Mouse (Mus musculus) testis, adult 2 months (tissue): ENCODE data around the gene Susd1.

Source experiments
- CTCF ChIP-seq: fragments of 200-500 bp; IDR thresholded peaks from 2 replicates; pipeline ENCODE4 v1.5.1; 2012; ENCODE audit warnings: low read depth, mild to moderate bottlenecking, inconsistent platforms, low read length, moderate library complexity; ENCODE audit not compliant: control insufficient read depth, insufficient read depth, insufficient replicate concordance
- POLR2A ChIP-seq: fragments of 200-500 bp; IDR thresholded peaks from 2 replicates; pipeline ENCODE4 v1.6.1; 2012; ENCODE audit warnings: low read depth, mild to moderate bottlenecking, inconsistent platforms, low read length, moderate library complexity; ENCODE audit not compliant: control insufficient read depth

DNA sequence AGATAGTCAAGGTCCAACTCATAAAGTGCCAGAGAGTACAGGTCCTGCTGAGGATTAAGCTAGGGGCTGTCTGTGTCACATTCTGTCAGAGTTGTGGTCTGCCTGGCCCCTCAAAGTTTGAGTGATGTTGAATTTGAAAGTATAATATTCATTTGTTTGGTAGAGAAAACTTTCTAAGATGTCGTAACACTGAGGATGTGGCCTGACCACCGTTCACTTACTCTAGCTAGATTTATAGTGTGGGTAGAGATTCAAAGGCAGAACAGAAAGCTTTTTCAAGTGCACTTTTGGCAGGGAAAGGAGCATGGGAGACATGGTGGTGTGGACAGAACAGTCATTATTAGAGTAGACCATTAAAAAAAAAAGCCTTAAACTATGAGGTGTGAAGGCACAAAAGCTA, 42.9 kb downstream of the Susd1 start:
- TF ChIP-seq CTCF (no peak), POLR2A (no peak)
